Mouse (Mus musculus): ENCODE measurements around the gene Rorb.
A peak's percentile ranks its signal among the peaks of the same experiment; 100 is the strongest.

The Rorb gene

DNA sequence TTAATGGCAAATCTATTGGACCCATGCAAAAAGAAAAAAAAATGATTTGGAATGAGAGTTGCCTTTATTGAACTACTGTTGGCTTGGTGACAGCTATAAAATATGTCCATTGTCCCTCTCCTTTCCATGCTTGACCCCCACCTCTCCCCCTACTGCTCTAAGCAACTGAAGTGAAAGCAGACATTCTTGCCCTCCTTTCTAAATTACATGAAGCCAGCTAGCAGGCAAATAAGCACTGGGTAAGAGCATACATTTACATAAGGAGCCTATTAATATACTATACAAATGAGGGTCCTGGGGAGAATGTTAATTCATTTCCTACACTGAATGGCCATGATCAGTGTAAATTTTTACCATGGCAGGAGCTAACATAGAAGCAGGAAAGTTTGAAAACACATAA, 212.8 kb downstream of the Rorb start:
- DNase-seq (ENCODE audit: extremely low read depth, insufficient read length, low spot score) = no peak

DNA sequence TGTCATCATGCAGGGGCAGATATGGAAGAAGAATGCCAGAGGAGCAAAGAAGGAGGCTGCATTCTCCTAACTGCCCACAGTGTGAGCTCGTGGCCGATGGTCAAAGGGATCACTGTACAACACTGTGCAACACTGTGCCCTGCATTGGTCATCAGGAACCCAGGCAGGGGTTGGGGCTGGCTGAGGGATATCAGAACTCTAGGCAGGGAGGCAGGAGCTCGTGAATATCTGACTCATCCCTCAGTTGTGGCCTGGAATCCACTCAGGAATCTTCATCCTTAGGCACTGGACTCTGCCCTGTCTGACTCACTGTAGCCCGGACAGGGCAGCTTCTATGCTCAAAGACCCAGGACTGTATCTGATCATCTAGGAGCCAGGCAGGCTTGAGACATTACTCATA, 220.8 kb downstream of the Rorb start:
- peak; percentile 85 for DNase-seq (ENCODE audit: extremely low read depth, insufficient read length, low spot score)

DNA sequence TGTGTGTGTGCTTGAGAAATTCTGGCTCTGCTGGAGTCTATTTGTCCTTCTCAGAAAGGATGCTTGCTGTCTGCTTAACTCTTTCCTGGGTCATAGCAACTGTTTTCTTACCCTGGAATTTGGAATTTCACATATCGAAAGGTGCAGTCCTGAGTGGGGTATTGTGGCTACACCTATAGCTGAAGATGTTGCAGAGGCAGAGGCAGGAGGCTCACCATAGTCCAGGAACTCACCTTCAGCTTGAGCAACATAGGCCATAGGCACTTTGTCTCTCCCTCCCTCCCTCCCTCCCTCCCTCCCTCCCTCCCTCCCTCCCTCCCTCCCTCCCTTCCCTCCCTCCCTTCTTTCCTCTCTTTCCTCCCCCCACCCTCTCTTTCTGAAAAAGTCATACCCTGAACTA, 221.4 kb downstream of the Rorb start:
- no peak for DNase-seq (ENCODE audit: extremely low read depth, insufficient read length, low spot score)

DNA sequence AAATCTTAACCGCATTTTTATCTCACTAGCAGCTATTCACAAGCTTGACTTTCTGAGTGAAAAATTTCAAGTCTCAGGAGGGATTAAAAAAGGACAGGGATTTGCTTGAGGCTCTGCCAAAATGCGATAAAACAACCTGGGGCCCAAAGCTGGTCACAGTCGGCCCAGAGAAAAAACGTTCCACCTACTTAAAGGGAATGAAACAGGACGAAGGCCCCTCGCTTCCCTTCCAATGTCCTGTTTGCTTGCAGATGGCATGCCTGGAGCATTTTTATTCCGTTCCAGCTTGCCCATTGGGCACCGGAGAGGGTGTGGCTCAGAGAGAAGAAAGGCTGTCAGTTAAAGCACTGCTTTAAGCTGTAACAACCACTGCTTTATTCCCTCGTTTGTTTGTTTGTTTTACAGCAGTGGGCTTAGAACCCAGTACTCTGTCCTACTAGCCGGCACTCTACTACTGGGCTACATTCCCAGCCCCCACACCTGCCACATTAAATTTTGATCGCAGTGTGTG, 221.8 kb downstream of the Rorb start:
- peak; percentile 14 for DNase-seq (ENCODE audit: extremely low read depth, insufficient read length, low spot score)

DNA sequence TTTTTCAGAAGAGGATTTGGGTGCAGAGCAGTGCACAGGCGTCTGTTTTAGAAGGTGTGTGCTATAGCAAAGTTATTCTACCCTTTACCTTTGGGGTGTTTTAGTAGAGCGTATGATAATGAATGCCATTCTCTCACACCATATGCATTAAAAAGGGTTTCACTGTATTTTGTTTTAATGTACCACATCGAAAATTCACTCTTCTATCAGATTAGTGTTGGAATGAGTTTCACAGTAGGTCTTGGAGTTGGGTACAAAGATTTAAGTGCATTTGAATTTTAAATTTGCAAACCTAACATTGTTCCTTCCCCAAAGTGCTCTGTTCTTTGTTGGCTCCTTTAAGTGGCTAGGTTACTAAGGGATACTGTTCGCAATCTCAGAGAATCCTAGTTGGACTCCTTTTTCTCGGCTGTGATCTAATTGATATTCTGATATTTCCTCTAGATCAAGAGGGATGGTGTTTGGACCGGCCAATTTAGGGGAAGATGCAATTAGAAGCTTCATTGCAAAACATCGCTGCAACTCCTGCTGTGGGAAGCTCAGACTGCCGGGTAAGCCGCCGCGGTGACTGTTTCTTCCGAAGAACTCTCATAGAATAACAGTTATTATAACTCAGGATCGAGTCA, 222.4 kb downstream of the Rorb start:
- no peak for DNase-seq (ENCODE audit: extremely low read depth, insufficient read length, low spot score)

DNA sequence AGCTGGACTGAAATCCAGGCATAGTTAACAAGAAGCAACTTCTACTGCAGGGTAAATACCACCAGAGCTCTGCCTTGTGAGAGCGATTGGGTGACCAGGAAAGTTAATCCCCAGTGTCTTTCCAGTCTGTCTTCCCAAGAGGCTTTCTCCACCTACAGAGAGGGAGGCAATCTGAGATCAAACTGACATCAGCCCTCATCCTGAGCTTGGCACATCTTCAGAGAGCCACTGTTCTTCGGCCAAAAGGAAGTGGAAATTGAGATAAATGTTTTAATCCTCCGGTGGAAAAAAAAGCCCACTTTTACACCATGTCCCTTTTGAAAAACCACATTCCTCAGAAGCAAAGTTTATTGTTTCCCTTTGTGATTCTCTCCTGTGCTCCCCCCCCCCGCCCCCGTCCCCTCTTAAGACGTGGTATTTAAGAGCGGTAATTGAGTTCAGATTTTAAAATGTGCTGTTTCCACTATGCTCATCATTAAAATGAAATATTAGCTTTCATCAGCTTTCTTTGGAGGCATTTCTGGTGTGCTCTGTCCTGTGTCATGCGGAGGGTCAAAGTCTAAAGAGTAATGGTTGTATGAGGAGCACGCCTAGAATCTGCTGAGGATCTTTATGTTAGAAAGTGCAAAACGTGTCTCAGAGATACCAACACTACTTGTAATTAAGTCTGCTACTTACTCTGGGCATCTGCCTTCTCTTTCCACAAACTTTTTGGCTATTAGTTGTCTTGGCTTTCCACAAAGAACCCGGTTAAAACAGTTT, 223.2 kb downstream of the Rorb start:
- DNase-seq (ENCODE audit: extremely low read depth, insufficient read length, low spot score) = no peak

DNA sequence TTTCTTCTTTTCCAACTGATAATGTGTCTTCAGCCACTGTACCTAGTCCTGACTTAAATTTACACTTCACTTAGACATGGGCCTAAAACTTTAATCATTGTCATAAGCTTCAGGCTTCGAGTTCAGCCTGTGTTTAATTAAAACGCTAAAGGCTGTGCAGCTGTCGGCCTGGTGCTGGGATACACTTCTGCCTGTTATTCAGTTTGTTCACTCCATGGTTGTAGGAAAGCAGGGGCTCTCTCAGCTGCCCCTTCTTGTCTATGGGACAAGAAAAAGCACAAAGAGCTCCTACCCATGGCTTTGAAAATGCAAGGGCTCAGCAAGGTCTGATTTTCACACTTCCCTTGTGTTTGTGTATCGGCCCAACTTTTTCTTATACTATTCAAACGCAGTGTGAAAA, 229.8 kb downstream of the Rorb start:
- DNase-seq (ENCODE audit: extremely low read depth, insufficient read length, low spot score) = no peak

Data from 3134 (cell line).